Mouse (Mus musculus): ENCODE results near the gene Gm36079. TPM values are rescaled to one million over a fixed set of nuclear protein-coding genes. Genes with fewer than 3 reads are reported as not detected.
"Not testable (repeated sequence)": the region's sequence is repeated elsewhere in the genome, so short reads cannot be mapped to it uniquely, and the experiment has no call there.

Gm36079 gene
- not detected in 2 replicates for polyA plus RNA-seq (2014; fragmentation: Nextera tagmentation; extraction: Ambion mirVana)

GRCm38 (mm10) chr13:120026911-120027310 is at the start of gene Gm36079:
Gene Gm36079 (minus strand): TSS chr13:120027011.
- not testable (repeated sequence) for ATAC-seq (ENCODE audit: low FRiP score, low TSS enrichment); H3K4me2 ChIP-seq (replicated peaks; ENCODE audit: low read depth, low read length); H3K9me3 ChIP-seq (ENCODE audit: control insufficient read depth, low read length); H3K36me3 ChIP-seq (ENCODE audit: control insufficient read depth, insufficient read depth, low read length); H3K27me3 ChIP-seq (ENCODE audit: control insufficient read depth, insufficient read depth, low read length); H3K27ac ChIP-seq (ENCODE audit: low read depth, low read length); H3K4me3 ChIP-seq (ENCODE audit: low read length); H3K9ac ChIP-seq (ENCODE audit: low read depth, low read length); H3K4me1 ChIP-seq (ENCODE audit: control insufficient read depth, insufficient read depth, low read length)
- WGBS, result 0% methylated on average over 3 of the region's 17 CpGs

- H3K36me3 ChIP-seq (ENCODE audit: control insufficient read depth, insufficient read depth, low read length); H3K4me1 ChIP-seq (ENCODE audit: control insufficient read depth, insufficient read depth, low read length); H3K9ac ChIP-seq (ENCODE audit: low read depth, low read length); H3K27me3 ChIP-seq (ENCODE audit: control insufficient read depth, insufficient read depth, low read length); H3K4me3 ChIP-seq (ENCODE audit: low read length); H3K4me2 ChIP-seq (replicated peaks; ENCODE audit: low read depth, low read length); H3K27ac ChIP-seq (ENCODE audit: low read depth, low read length); H3K9me3 ChIP-seq (ENCODE audit: control insufficient read depth, low read length): not testable (repeated sequence)
- no CpG with 5 or more reads among the region's 13 CpGs for WGBS
- ATAC-seq (ENCODE audit: low FRiP score, low TSS enrichment), result peak; percentile 4; the same call in 1 of the 2 replicates
These were observed 44.1 kb upstream of the Gm36079 start for GRCm38 (mm10) chr13:120070878-120071277.

- H3K9me3 ChIP-seq (ENCODE audit: control insufficient read depth, low read length); H3K4me1 ChIP-seq (ENCODE audit: control insufficient read depth, insufficient read depth, low read length); H3K9ac ChIP-seq (ENCODE audit: low read depth, low read length); H3K4me3 ChIP-seq (ENCODE audit: low read length); H3K27me3 ChIP-seq (ENCODE audit: control insufficient read depth, insufficient read depth, low read length); H3K36me3 ChIP-seq (ENCODE audit: control insufficient read depth, insufficient read depth, low read length); ATAC-seq (ENCODE audit: low FRiP score, low TSS enrichment); H3K27ac ChIP-seq (ENCODE audit: low read depth, low read length); H3K4me2 ChIP-seq (replicated peaks; ENCODE audit: low read depth, low read length): not testable (repeated sequence)
- no CpG with 5 or more reads among the region's 12 CpGs for WGBS
These were observed 43.3 kb upstream of the Gm36079 start for GRCm38 (mm10) chr13:120070012-120070598.

GRCm38 (mm10) chr13:120063439-120064089 is 36.8 kb upstream of the Gm36079 start:
- peak; percentile 90 for ATAC-seq (ENCODE audit: low FRiP score, low TSS enrichment)
- H3K4me3 ChIP-seq (ENCODE audit: low read length); H3K4me1 ChIP-seq (ENCODE audit: control insufficient read depth, insufficient read depth, low read length); H3K36me3 ChIP-seq (ENCODE audit: control insufficient read depth, insufficient read depth, low read length); H3K27ac ChIP-seq (ENCODE audit: low read depth, low read length); H3K9ac ChIP-seq (ENCODE audit: low read depth, low read length); H3K9me3 ChIP-seq (ENCODE audit: control insufficient read depth, low read length); H3K4me2 ChIP-seq (replicated peaks; ENCODE audit: low read depth, low read length); H3K27me3 ChIP-seq (ENCODE audit: control insufficient read depth, insufficient read depth, low read length): not testable (repeated sequence)
- no CpG with 5 or more reads among the region's 22 CpGs for WGBS

GRCm38 (mm10) chr13:120062903-120063302 is 36.1 kb upstream of the Gm36079 start:
- not testable (repeated sequence) for H3K4me2 ChIP-seq (replicated peaks; ENCODE audit: low read depth, low read length); H3K27ac ChIP-seq (ENCODE audit: low read depth, low read length); H3K4me3 ChIP-seq (ENCODE audit: low read length); H3K9ac ChIP-seq (ENCODE audit: low read depth, low read length); H3K36me3 ChIP-seq (ENCODE audit: control insufficient read depth, insufficient read depth, low read length); H3K4me1 ChIP-seq (ENCODE audit: control insufficient read depth, insufficient read depth, low read length); H3K27me3 ChIP-seq (ENCODE audit: control insufficient read depth, insufficient read depth, low read length); ATAC-seq (ENCODE audit: low FRiP score, low TSS enrichment); H3K9me3 ChIP-seq (ENCODE audit: control insufficient read depth, low read length)
- no CpG with 5 or more reads among the region's 4 CpGs for WGBS

- H3K4me3 ChIP-seq (ENCODE audit: low read length); H3K4me1 ChIP-seq (ENCODE audit: control insufficient read depth, insufficient read depth, low read length); H3K9ac ChIP-seq (ENCODE audit: low read depth, low read length); H3K9me3 ChIP-seq (ENCODE audit: control insufficient read depth, low read length); H3K4me2 ChIP-seq (replicated peaks; ENCODE audit: low read depth, low read length); H3K27ac ChIP-seq (ENCODE audit: low read depth, low read length); ATAC-seq (ENCODE audit: low FRiP score, low TSS enrichment); H3K27me3 ChIP-seq (ENCODE audit: control insufficient read depth, insufficient read depth, low read length); H3K36me3 ChIP-seq (ENCODE audit: control insufficient read depth, insufficient read depth, low read length): not testable (repeated sequence)
These were observed 25.3 kb upstream of the Gm36079 start, which contains the start of gene Gm21188 for GRCm38 (mm10) chr13:120052085-120052484. Gene Gm21188 (minus strand): TSS chr13:120052194.

GRCm38 (mm10) chr13:120048608-120049007 is 21.8 kb upstream of the Gm36079 start:
- H3K4me1 ChIP-seq (ENCODE audit: control insufficient read depth, insufficient read depth, low read length); H3K36me3 ChIP-seq (ENCODE audit: control insufficient read depth, insufficient read depth, low read length); ATAC-seq (ENCODE audit: low FRiP score, low TSS enrichment); H3K27me3 ChIP-seq (ENCODE audit: control insufficient read depth, insufficient read depth, low read length); H3K27ac ChIP-seq (ENCODE audit: low read depth, low read length); H3K4me3 ChIP-seq (ENCODE audit: low read length); H3K4me2 ChIP-seq (replicated peaks; ENCODE audit: low read depth, low read length); H3K9ac ChIP-seq (ENCODE audit: low read depth, low read length); H3K9me3 ChIP-seq (ENCODE audit: control insufficient read depth, low read length): not testable (repeated sequence)
- WGBS, result no CpG with 5 or more reads among the region's 5 CpGs

GRCm38 (mm10) chr13:120048186-120048585 is 21.4 kb upstream of the Gm36079 start:
- not testable (repeated sequence) for H3K9ac ChIP-seq (ENCODE audit: low read depth, low read length); H3K27me3 ChIP-seq (ENCODE audit: control insufficient read depth, insufficient read depth, low read length); H3K4me3 ChIP-seq (ENCODE audit: low read length); H3K4me1 ChIP-seq (ENCODE audit: control insufficient read depth, insufficient read depth, low read length); H3K4me2 ChIP-seq (replicated peaks; ENCODE audit: low read depth, low read length); H3K9me3 ChIP-seq (ENCODE audit: control insufficient read depth, low read length); H3K27ac ChIP-seq (ENCODE audit: low read depth, low read length); H3K36me3 ChIP-seq (ENCODE audit: control insufficient read depth, insufficient read depth, low read length)
- no CpG with 5 or more reads among the region's 2 CpGs for WGBS
- ATAC-seq (ENCODE audit: low FRiP score, low TSS enrichment), result 0 out of 2 replicates have a peak, but pooled peaks have one; percentile 24

- not testable (repeated sequence) for H3K36me3 ChIP-seq (ENCODE audit: control insufficient read depth, insufficient read depth, low read length); H3K9me3 ChIP-seq (ENCODE audit: control insufficient read depth, low read length); ATAC-seq (ENCODE audit: low FRiP score, low TSS enrichment); H3K4me1 ChIP-seq (ENCODE audit: control insufficient read depth, insufficient read depth, low read length); H3K9ac ChIP-seq (ENCODE audit: low read depth, low read length); H3K4me2 ChIP-seq (replicated peaks; ENCODE audit: low read depth, low read length); H3K27me3 ChIP-seq (ENCODE audit: control insufficient read depth, insufficient read depth, low read length); H3K4me3 ChIP-seq (ENCODE audit: low read length); H3K27ac ChIP-seq (ENCODE audit: low read depth, low read length)
- 2% methylated on average over 8 of the region's 40 CpGs for WGBS
These were observed 19.8 kb upstream of the Gm36079 start for GRCm38 (mm10) chr13:120046422-120047209.

Data from kidney, embryonic 14.5 days (tissue).